Mouse (Mus musculus) CH12.LX (cell line): Measurements from ENCODE around the gene Snu13. TPM values are rescaled to one million over a fixed set of nuclear protein-coding genes. Genes with fewer than 3 reads are reported as not detected.
A peak's percentile ranks its signal among the peaks of the same experiment; 100 is the strongest.

Experiments used
- DNase-seq: peaks from one replicate; pipeline ENCODE4 v3.0.0-alpha.2; 2013; ENCODE audit errors: extremely low read depth
- H3K27ac ChIP-seq: 2 replicates; pipeline ENCODE4 v1.5.1; 2012; ENCODE audit warnings: low read depth, mild to moderate bottlenecking, control low read depth, moderate library complexity; ENCODE audit not compliant: insufficient read depth
- H3K27me3 ChIP-seq: replicated peaks from 2 replicates; pipeline ENCODE3; 2012; ENCODE audit warnings: inconsistent platforms
- H3K36me3 ChIP-seq, 2 experiments: replicated peaks in 1 of 2; 2 replicates each; pipeline versions ENCODE3 to v1.6.1; 2012; ENCODE audit warnings: inconsistent platforms in 1 of 2, low read length in 1 of 2, mild to moderate bottlenecking in 1 of 2, mixed read lengths in 1 of 2, moderate library complexity in 1 of 2; ENCODE audit not compliant: control insufficient read depth in 1 of 2, insufficient read depth in 1 of 2
- H3K4me1 ChIP-seq, 2 experiments: 2 replicates each; pipeline ENCODE4 v1.6.1; 2012; ENCODE audit warnings: inconsistent platforms in 1 of 2, moderate library complexity in 1 of 2; ENCODE audit not compliant: insufficient read depth in 2 of 2, control insufficient read depth in 1 of 2
- H3K4me2 ChIP-seq: 2 replicates; pipeline ENCODE4 v1.6.1; 2012; ENCODE audit warnings: low read depth, mild to moderate bottlenecking, control low read depth; ENCODE audit not compliant: poor library complexity, insufficient read depth, severe bottlenecking
- H3K4me3 ChIP-seq, 3 experiments: fragments of 150-350 bp in 1 of 3; sonication (generic) in 1 of 3; replicated peaks in 1 of 3; 2 replicates each; pipeline versions ENCODE3 to v1.5.1; 2011 to 2012; ENCODE audit warnings: low read depth in 2 of 3, low read length in 2 of 3, mild to moderate bottlenecking in 2 of 3, moderate library complexity in 2 of 3, control low read depth in 1 of 3, improper control_type of control experiment in 1 of 3, inconsistent platforms in 1 of 3, mixed read lengths in 1 of 3; ENCODE audit not compliant: poor library complexity in 1 of 3
- H3K79me2 ChIP-seq: replicated peaks from 2 replicates; pipeline ENCODE4 v1.6.1; 2012; ENCODE audit warnings: mild to moderate bottlenecking, moderate library complexity; ENCODE audit not compliant: control insufficient read depth, poor library complexity, insufficient read depth, severe bottlenecking; ENCODE audit errors: extremely low read depth
- H3K9ac ChIP-seq: 2 replicates; pipeline ENCODE4 v1.6.1; 2012; ENCODE audit warnings: low read depth, mild to moderate bottlenecking, control low read depth, moderate library complexity; ENCODE audit not compliant: insufficient read depth
- H3K9me3 ChIP-seq: replicated peaks from 2 replicates; pipeline ENCODE3; 2012; ENCODE audit warnings: low read length, inconsistent platforms, mixed read lengths
- BHLHE40 ChIP-seq: IDR thresholded peaks from 2 replicates; pipeline ENCODE4 v1.6.1; 2011; ENCODE audit warnings: mild to moderate bottlenecking, low read depth, low read length, improper control_type of control experiment
- CTCF ChIP-seq, 2 experiments: IDR thresholded peaks in 1 of 2; conservative IDR thresholded peaks in 1 of 2; 2 replicates each; pipeline ENCODE4 v1.5.1; 2011 to 2012; ENCODE audit warnings: low read depth in 2 of 2, low read length in 2 of 2, improper control_type of control experiment in 1 of 2, inconsistent platforms in 1 of 2, mild to moderate bottlenecking in 1 of 2, moderate library complexity in 1 of 2
- ELF1 ChIP-seq: IDR thresholded peaks from 2 replicates; pipeline ENCODE4 v1.6.1; 2014; ENCODE audit warnings: low read depth, mild to moderate bottlenecking, inconsistent platforms, low read length, improper control_type of control experiment
- EP300 ChIP-seq: IDR thresholded peaks from 2 replicates; pipeline ENCODE4 v1.6.1; 2011; ENCODE audit warnings: low read length, improper control_type of control experiment
- HCFC1 ChIP-seq: IDR thresholded peaks from 2 replicates; pipeline ENCODE4 v1.6.1; 2012; ENCODE audit warnings: low read depth, mild to moderate bottlenecking, inconsistent platforms, low read length, improper control_type of control experiment
- MAZ ChIP-seq: IDR thresholded peaks from 2 replicates; pipeline ENCODE4 v1.6.1; 2012; ENCODE audit warnings: low read depth, mild to moderate bottlenecking, inconsistent platforms, low read length, improper control_type of control experiment, moderate library complexity
- MYC ChIP-seq: IDR thresholded peaks from 2 replicates; pipeline ENCODE4 v1.6.1; 2011; ENCODE audit warnings: low read depth, mild to moderate bottlenecking, improper control_type of control experiment, low read length
- POLR2AphosphoS2 ChIP-seq: IDR thresholded peaks from 2 replicates; pipeline ENCODE4 v1.6.1; 2011; ENCODE audit warnings: low read depth, low read length, improper control_type of control experiment
- RCOR1 ChIP-seq: conservative IDR thresholded peaks from 2 replicates; pipeline ENCODE4 v1.6.1; 2012; ENCODE audit warnings: low read depth, mild to moderate bottlenecking, inconsistent platforms, low read length, improper control_type of control experiment
- SIN3A ChIP-seq: IDR thresholded peaks from 2 replicates; pipeline ENCODE4 v1.6.1; 2012; ENCODE audit warnings: low read length, improper control_type of control experiment, inconsistent platforms
- TCF12 ChIP-seq: IDR thresholded peaks from 2 replicates; pipeline ENCODE4 v1.6.1; 2014; ENCODE audit warnings: low read depth, mild to moderate bottlenecking, inconsistent platforms, low read length, improper control_type of control experiment
- ZKSCAN1 ChIP-seq: IDR thresholded peaks from 2 replicates; pipeline ENCODE4 v1.6.1; 2012; ENCODE audit warnings: low read depth, inconsistent platforms, low read length, improper control_type of control experiment, borderline replicate concordance
- dilution Hi-C: fragments of 300-500 bp; cut with MboI; formaldehyde crosslinking; loops from 2 replicates; pipeline ENCODE4 v1.14.3; 2020; ENCODE audit warnings: low sequenced_read_pairs; ENCODE audit not compliant: extremely low pct_unique_long_range_greater_than_20kb, extremely low pct_ligation_motif_present
- in situ Hi-C: fragments of 300-500 bp; cut with MboI; formaldehyde crosslinking; loops from 3 replicates; pipeline ENCODE4 v1.14.3; 2019; ENCODE audit warnings: low sequenced_read_pairs, low pct_ligation_motif_present, low pct_unique_long_range_greater_than_20kb, mixed read lengths
- polyA plus RNA-seq: library from polyadenylated mRNA; unstranded; fragments of >175 nt; gene quantifications from 2 replicates; pipeline ENCODE4 v1.2.1, GENCODE M21; 2012; ENCODE audit warnings: low read depth; ENCODE audit not compliant: insufficient read length
- total RNA-seq, 2 experiments: library from RNA; depleted of rRNA; stranded (reverse); fragments of 300-350 nt in 1 of 2; fragments of >200 nt in 1 of 2; gene quantifications; 2 replicates each; pipeline ENCODE4 v1.2.3; 2012 to 2014

Snu13 gene
- total and polyA plus RNA-seq, 3 experiments, result 167 to 558 (median 433) TPM

DNA sequence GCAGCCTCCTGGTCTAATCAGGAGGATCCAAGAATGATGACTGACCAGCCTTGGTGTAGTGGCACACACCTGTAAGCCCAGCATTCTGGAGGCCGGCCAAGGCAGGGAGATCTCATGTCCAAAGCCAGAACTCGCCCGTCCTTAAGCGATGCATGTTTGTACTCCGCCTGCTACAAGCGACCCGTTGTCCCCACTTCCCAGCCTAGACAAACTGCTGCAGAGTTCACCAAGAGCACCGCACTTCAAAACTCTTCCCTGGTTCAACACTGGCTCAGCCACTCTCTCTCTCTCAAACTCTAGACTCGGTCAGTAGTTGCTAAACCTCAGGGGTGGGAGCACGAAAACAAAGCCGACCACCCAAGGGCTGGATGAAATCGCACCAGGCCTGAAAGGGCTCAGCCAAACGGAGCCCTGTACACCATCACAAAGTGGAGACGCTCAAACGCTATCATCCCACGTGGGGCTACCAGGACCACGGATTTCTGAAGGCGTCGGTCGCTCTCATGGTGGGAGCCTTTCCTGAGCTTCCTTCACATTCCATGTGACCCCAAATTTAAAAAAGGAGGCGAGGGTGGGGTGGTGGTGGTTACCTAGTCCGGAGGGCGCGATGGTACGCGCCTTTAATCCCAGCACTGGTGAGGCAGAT, 1.0 kb downstream of the Snu13 start:
- in situ Hi-C loops, result no loop called here

DNA sequence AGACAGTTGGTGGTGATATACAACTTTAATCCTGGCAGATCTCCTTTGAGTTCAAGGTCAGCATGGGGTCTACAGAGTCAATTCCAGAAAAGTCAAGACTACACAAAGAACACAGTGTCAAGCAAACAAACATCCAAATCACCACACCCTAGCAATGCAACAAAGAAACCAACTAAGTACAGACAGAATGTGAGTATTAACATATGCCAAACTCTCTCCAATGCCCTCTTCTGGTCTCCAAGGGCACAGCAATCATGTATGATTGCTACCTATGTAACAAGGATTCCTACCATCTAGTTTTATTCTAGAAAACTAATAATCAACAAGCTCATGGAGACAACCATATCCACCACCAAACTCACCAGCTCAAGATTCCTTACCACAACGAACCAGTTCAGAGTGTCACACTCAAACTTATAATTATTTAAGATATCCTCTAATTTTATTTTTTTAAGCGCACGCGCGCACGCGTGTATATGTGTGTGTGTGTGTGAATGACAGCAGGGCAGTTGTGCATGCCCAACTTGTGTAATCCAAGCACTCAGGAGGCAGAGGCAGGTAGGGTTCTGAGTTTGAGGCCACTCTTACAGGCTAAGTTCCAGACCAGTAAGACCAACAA, 3.1 kb downstream of the Snu13 start:
- TF ChIP-seq SIN3A (no peak), EP300 (no peak), CTCF (conservative IDR thresholded peaks at IDR 0.05 in 1 of 2, IDR thresholded peaks at IDR 0.05 in 1 of 2; ENCODE audit: low read depth in 2 of 2, low read length in 2 of 2) (peak; percentile 21 to 51; a peak in 3 of 4 replicates)
- Histone ChIP-seq H3K27ac (no peak overlapping the region), H3K79me2 (peaks cover 55% of the 10 kb centered on the region), H3K4me3 (no peak overlapping the region), H3K4me2 (peak overlapping the region; percentile 54; the same call in 1 of the 2 replicates), H3K4me1 (peaks cover 2 to 21% of the 10 kb centered on the region in 2 experiments; a peak in 3 of 4 replicates), H3K9ac (no peak overlapping the region), H3K9me3 (no peaks in the 10 kb centered on the region), H3K27me3 (peaks cover under 1% of the 10 kb centered on the region), H3K36me3 (peaks cover 33 to 47% of the 10 kb centered on the region in 2 experiments)
- in situ Hi-C loops (no loop called here), dilution Hi-C loops (no loop called here)
- DNase-seq, result peak; percentile 45

More for the DNA sequence above, 1.0 kb downstream of the Snu13 start:
- peaks cover 19 to 29% of the 10 kb centered on the region in 2 experiments for H3K36me3 ChIP-seq
- H3K27ac ChIP-seq, result no peak overlapping the region
- H3K9ac ChIP-seq, result peak overlapping the region; percentile 85
- no peak for DNase-seq
- H3K4me3 ChIP-seq, result peak overlapping the region; percentile 93 to 97 (median 96)
- peak overlapping the region; percentile 18 for H3K4me2 ChIP-seq
- H3K79me2 ChIP-seq, result peaks cover 51% of the 10 kb centered on the region
- dilution Hi-C loops, result no loop called here
- H3K27me3 ChIP-seq, result peaks cover 12% of the 10 kb centered on the region
- TF ChIP-seq HCFC1 (no peak), POLR2AphosphoS2 (no peak), MAZ (no peak), TCF12 (0 out of 2 replicates have a peak, but pooled peaks have one; percentile 4), MYC (0 out of 2 replicates have a peak, but pooled peaks have one; percentile 11), ELF1 (no peak), BHLHE40 (no peak), ZKSCAN1 (no peak), RCOR1 (no peak)
- H3K9me3 ChIP-seq, result no peaks in the 10 kb centered on the region
- peaks cover 2 to 21% of the 10 kb centered on the region in 2 experiments; a peak in 3 of 4 replicates for H3K4me1 ChIP-seq
